Mouse (Mus musculus): ENCODE results near the gene Rnf40.
"Not testable (repeated sequence)": the region's sequence is repeated elsewhere in the genome, so short reads cannot be mapped to it uniquely, and the experiment has no call there.

Gene Rnf40

DNA sequence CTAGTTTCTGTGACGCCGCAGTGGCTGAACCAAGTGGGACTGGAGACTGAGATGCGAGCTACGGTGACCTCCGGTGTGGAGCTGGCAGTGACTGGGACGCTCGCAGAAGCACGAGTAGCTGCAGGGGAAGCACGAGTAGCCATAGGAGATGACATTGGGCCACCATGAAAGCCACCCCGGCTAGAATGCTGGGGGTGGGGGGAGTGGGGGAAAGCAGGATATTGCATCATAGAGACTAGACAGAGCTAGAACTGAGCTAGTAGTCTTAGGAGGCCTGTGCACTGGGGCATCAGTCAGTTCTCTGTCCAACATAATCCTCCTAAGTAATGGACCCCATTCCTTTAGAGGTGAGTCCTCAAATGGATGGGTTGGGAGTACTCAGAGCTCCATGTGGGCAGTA, 15.7 kb downstream of the Rnf40 start:
- no peak for DNase-seq

DNA sequence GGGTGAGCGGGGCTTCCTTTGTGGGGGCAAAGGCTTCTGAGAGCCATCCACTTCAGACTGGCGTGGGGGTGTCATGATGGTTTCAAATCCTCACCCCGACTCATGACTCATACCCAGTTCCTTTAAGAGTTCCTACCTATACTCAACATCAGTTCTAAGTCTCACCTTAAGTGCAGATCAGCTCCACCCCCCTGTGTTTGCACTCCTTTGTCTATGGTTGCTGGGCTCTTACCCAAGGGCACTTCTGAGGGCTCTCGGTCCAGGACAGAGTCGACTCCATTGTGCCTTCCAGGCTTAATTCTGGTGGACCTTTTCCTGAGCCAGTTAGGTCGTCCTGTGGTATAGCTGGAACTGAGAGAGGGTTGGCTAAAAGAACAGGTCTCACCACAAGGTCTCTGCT, 18.6 kb downstream of the Rnf40 start:
- no peak for DNase-seq

GRCm38 (mm10) chr7:127611011-127611410, 22.4 kb downstream of the Rnf40 start:
- DNase-seq, result no peak

DNA sequence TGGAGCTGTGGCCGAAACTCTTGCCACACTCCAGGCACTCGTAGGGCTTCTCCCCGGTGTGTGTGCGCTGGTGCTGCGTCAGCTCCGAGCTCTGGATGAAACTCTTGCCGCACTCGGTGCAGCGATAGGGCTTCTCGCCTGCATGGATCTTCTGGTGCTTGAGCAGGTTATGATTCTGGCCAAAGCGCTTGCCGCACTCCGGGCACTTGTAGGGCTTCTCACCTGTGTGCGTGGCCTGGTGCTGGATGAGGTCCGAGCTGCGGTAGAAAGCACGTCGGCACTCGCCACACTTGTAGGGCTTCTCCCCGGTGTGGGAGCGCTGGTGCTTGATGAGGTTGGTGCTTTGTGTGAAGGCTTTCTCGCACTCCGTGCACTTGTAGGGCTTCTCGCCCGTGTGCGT, 23.0 kb downstream of the Rnf40 start:
- DNase-seq, result peak in 1 of 2 experiments; percentile 2

GRCm38 (mm10) chr7:127613501-127613900, 24.9 kb downstream of the Rnf40 start:
- DNase-seq, result peak in 1 of 2 experiments; percentile 4

GRCm38 (mm10) chr7:127614091-127614490, 25.5 kb downstream of the Rnf40 start:
- DNase-seq, result peak in 1 of 2 experiments; percentile 12

DNA sequence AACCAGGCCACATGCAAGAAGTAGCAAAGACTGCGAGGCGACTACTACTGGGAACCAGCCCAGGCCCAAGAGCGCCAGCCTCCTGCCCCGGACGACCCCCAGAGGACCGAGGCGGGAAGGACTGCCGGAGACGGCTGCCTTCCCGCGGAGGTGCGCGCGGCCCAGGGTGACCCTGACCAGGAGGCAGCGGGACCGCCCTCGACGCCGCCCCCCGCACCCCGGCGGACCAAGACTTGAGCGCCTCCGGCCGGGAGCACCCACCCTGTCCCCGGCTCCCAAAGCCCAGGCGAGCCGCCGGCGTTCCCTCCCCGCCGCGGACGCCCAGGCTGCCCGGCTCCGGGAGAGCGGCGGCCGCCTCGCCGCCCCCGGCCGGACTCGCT, 25.9 kb downstream of the Rnf40 start:
- peak; percentile 41 to 45 for DNase-seq

DNA sequence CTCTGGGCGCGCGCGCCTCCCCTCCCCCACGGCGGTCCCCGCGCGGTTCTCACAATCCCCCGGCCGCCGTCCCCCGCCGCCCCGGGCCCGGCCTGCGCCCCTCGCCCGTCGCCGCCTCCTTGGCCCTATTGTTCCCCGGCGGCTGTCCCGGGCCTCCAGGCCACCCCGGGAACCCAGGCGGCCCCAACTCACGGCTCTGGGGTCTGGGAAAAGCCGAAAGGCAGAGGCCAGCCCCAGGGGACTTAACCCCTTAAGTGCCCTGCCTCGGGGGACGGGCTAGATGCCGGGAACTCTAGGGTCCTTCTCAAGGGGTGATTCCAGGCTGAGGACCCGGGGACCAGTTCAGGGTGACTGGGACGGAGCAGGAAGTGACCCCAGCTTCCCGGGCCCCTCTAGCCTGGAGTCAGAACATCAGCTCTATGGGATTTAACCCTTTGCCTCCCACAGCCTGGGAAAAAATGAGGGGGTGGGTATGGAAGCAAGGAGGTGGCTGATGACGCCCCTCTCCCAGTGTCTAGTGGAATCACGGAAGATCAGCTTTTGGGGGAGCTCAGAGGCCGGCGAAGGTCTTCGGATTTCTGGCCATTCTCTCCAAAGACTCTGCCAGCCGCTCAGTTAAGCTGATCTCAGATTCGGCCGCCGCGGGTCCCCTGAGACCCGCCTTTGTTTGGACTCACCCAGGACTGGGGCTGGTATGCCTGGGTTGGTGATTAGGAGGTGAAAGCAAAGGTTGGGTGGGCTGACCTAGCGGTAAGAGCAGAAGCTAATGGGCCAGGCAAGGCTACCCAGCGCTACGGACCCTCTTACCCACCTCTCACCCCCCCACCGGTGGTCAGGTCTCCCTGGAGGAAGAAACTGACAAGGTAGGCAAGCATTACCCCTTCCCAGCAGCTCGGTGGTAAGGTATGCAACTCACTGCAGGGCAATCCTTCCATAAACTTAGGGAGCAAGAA, 26.6 kb downstream of the Rnf40 start, which contains the start of gene Zfp629:
TSS of gene Zfp629 (minus strand) at position 907 of the 953 bp plus-strand sequence.
- DNase-seq, result peak; percentile 43 to 63

- DNase-seq, result peak in 1 of 2 experiments; percentile 45
These were observed 27.8 kb downstream of the Rnf40 start for GRCm38 (mm10) chr7:127616336-127616735.

GRCm38 (mm10) chr7:127616881-127617280, 28.3 kb downstream of the Rnf40 start:
- DNase-seq, result peak in 1 of 2 experiments; percentile 25

DNA sequence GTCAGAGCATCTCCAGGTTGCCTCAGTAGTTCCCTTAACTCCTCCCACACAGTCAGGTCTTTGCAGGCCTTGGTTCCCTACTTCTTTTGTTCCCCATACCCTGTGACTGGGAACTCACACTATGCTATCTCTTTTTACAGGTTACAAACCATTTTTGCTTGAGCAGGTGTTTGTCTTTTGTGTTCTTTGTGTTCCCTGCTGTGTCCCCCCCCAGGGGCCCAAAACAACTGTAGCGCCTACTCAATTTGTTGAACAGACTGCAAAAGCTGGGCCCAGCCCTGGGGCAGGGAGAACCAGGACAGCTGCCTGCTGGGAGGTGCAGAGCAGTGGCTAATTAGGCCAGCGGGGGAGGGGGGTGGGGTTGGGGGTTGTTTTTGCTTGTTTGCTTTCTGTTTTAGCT, 29.4 kb downstream of the Rnf40 start:
- DNase-seq, result peak; percentile 37 to 51

GRCm38 (mm10) chr7:127618402-127618801, 29.8 kb downstream of the Rnf40 start:
- not testable (repeated sequence) for DNase-seq

DNA sequence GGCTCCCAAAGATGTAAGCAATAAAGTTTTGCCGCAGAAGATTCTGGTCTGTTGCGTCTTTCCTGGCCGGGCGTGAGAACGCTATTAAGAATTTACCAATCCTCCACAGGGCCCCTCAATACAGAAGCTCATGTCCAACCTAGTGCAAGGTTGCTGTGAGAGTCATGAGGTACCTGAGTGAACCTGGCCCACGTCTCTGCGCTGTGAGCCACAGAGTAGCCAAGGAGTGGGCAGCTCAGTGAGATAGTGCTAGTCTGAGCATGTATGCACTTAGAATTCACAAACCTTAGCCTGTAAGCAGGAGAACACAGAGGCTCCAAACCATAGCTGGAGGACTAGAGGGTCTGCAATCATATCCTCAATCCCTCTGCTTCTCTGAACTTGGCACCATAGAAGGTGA, 37.5 kb downstream of the Rnf40 start:
- DNase-seq, result no peak

DNA sequence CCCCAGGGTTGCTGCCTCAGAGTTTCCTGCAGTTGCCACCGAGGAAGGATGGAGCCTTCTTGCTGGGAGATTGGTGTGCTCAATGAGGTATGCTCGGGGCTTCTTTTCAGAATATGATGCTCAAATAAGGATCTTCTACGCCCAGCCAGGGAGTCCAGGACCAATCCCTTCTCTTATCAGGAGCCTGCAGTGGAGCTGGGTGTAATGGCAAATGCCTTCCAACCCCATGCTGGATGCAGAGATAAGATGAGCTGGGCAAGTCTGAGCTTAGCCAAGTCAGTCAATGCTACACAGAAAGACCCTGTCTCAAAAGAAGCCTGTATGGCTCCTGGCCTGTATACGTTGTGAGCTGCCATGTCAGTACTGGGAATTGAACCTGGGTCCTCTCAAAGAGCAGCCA, 37.9 kb downstream of the Rnf40 start:
- no peak for DNase-seq

- DNase-seq, result no peak
These were observed 40.1 kb downstream of the Rnf40 start for GRCm38 (mm10) chr7:127628646-127629045.

GRCm38 (mm10) chr7:127631416-127631815, 42.8 kb downstream of the Rnf40 start:
- no peak for DNase-seq

- no peak for DNase-seq
These were observed 48.4 kb downstream of the Rnf40 start for GRCm38 (mm10) chr7:127636963-127637362.

DNA sequence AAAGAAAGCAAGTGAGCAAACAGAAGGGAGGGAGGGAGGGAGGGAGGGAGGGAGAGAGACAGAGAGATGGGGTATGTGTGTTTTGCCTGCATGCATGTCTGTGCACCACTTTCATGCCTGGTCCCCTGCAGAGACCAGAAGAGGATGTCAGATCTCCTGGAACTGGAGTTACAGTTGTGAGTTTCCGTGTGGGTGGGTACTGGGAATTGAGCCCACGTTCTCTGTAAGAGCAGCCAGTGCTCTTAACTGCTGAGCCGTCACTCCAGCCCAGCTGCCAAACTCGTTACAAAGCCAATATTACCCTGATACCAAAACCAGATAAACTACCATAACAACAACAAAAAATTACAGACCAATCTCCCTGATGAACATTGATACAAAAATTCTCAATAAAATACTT, 52.7 kb downstream of the Rnf40 start:
- DNase-seq, result no peak

GRCm38 (mm10) chr7:127642254-127642653, 53.7 kb downstream of the Rnf40 start:
- no peak for DNase-seq

GRCm38 (mm10) chr7:127646363-127646762, 57.8 kb downstream of the Rnf40 start:
- DNase-seq, result no peak

DNA sequence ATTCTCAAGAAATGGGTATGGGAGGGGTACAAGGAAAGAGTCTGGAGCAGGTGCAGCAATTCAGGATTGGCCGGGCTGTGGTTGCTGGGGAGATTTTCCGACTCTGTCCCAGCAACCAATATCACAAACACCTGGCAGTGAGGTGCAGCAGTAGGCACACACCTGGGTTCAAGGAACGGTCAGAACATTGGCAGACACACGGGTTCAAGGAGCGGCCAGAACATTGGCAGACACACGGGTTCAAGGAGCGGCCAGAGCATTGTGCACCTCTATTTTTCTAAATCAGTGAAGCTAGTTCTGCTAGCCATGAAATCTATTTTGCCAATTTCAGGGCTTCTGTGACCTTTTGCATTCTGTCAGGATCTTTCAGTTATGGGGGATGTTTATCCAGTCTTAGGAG, 59.0 kb downstream of the Rnf40 start:
- DNase-seq, result not testable (repeated sequence)

GRCm38 (mm10) chr7:127648516-127649201, 60.1 kb downstream of the Rnf40 start:
- no peak for DNase-seq

DNA sequence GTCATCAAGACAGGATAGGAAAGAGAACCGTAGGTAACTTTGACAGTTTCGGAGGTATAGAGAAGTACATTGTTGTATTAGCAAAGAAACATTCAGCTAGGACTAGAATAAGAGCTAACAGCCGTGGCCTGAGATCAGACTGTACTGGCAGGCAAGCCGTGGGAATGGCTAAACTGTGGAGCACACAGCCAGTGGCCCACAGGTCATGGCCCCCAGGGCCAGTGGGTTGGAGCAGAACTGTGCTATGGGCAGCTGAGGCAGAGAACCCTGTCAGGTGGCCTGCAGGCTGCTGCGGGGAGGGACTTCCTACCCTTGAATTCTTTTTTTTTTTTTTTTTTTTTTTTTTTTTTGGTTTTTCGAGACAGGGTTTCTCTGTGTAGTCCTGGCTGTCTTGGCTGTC, 60.6 kb downstream of the Rnf40 start:
- DNase-seq, result no peak

DNA sequence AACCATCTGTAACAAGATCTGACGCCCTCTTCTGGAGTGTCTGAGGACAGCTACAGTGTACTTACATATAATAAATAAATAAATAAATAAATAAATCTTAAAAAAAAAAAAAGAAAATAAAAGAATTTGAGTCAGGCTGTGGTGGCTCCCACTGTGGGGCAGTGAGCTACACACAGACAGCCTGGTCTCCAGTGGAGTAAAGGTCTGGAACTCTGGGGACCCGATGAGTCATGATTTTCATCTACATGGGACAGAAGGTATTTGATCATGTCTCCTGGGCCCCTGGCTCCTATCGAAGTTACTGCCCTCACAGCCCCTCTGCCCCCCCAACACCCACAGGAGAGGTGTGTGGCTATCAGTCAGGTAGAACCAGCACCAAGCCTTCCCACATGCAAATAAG, 63.1 kb downstream of the Rnf40 start:
- no peak for DNase-seq

Data from thymus, adult 18-20 months (tissue).